Mouse (Mus musculus): Measurements from ENCODE around the gene Ano4. TPM values are rescaled to one million over a fixed set of nuclear protein-coding genes. Genes with fewer than 3 reads are reported as not detected.

Gene Ano4
- polyA plus RNA-seq, 1 experiment: 0.31 TPM

GRCm38 (mm10) chr10:89254765-89255164 lies 89.8 kb downstream of the Ano4 start:
- Histone ChIP-seq H3K4me1 (ENCODE audit: control insufficient read depth, insufficient read depth, low read length) (peaks cover 7% of the 10 kb centered on the region), H3K27ac (ENCODE audit: control insufficient read depth, insufficient read depth, low read depth, low read length) (no peak overlapping the region), H3K4me3 (ENCODE audit: control insufficient read depth, low read depth, low read length) (no peak overlapping the region), H3K27me3 (ENCODE audit: control insufficient read depth, insufficient read depth, low read length) (no peaks in the 10 kb centered on the region), H3K36me3 (ENCODE audit: control insufficient read depth, insufficient read depth, low read length) (no peaks in the 10 kb centered on the region)
- no peak for TF ChIP-seq POLR2A (IDR thresholded peaks at IDR 0.05; ENCODE audit: control insufficient read depth, low read depth, low read length)
- TF ChIP-seq CTCF (IDR thresholded peaks at IDR 0.05; ENCODE audit: control insufficient read depth, insufficient read depth, insufficient replicate concordance, low read depth, low read length): no peak

- H3K4me3 ChIP-seq (ENCODE audit: control insufficient read depth, low read depth, low read length): no peak overlapping the region
- no peak overlapping the region for H3K27ac ChIP-seq (ENCODE audit: control insufficient read depth, insufficient read depth, low read depth, low read length)
- peaks cover 7% of the 10 kb centered on the region for H3K4me1 ChIP-seq (ENCODE audit: control insufficient read depth, insufficient read depth, low read length)
- no peaks in the 10 kb centered on the region for H3K27me3 ChIP-seq (ENCODE audit: control insufficient read depth, insufficient read depth, low read length)
- TF ChIP-seq CTCF (IDR thresholded peaks at IDR 0.05; ENCODE audit: control insufficient read depth, insufficient read depth, insufficient replicate concordance, low read depth, low read length): no peak
- TF ChIP-seq POLR2A (IDR thresholded peaks at IDR 0.05; ENCODE audit: control insufficient read depth, low read depth, low read length): no peak
- no peaks in the 10 kb centered on the region for H3K36me3 ChIP-seq (ENCODE audit: control insufficient read depth, insufficient read depth, low read length)
Observed at GRCm38 (mm10) chr10:89253799-89254198, 90.8 kb downstream of the Ano4 start.

- Histone ChIP-seq H3K4me3 (ENCODE audit: control insufficient read depth, low read depth, low read length) (no peak overlapping the region), H3K36me3 (ENCODE audit: control insufficient read depth, insufficient read depth, low read length) (no peaks in the 10 kb centered on the region), H3K27ac (ENCODE audit: control insufficient read depth, insufficient read depth, low read depth, low read length) (no peak overlapping the region), H3K27me3 (ENCODE audit: control insufficient read depth, insufficient read depth, low read length) (no peaks in the 10 kb centered on the region), H3K4me1 (ENCODE audit: control insufficient read depth, insufficient read depth, low read length) (peaks cover 5% of the 10 kb centered on the region)
- TF ChIP-seq POLR2A (IDR thresholded peaks at IDR 0.05; ENCODE audit: control insufficient read depth, low read depth, low read length) (no peak), CTCF (IDR thresholded peaks at IDR 0.05; ENCODE audit: control insufficient read depth, insufficient read depth, insufficient replicate concordance, low read depth, low read length) (no peak)
Observed at GRCm38 (mm10) chr10:89252636-89253035, 91.9 kb downstream of the Ano4 start.

- H3K4me1 ChIP-seq (ENCODE audit: control insufficient read depth, insufficient read depth, low read length): no peaks in the 10 kb centered on the region
- no peaks in the 10 kb centered on the region for H3K27me3 ChIP-seq (ENCODE audit: control insufficient read depth, insufficient read depth, low read length)
- no peak overlapping the region for H3K4me3 ChIP-seq (ENCODE audit: control insufficient read depth, low read depth, low read length)
- H3K36me3 ChIP-seq (ENCODE audit: control insufficient read depth, insufficient read depth, low read length): no peaks in the 10 kb centered on the region
- no peak for TF ChIP-seq CTCF (IDR thresholded peaks at IDR 0.05; ENCODE audit: control insufficient read depth, insufficient read depth, insufficient replicate concordance, low read depth, low read length)
- no peak for TF ChIP-seq POLR2A (IDR thresholded peaks at IDR 0.05; ENCODE audit: control insufficient read depth, low read depth, low read length)
- no peak overlapping the region for H3K27ac ChIP-seq (ENCODE audit: control insufficient read depth, insufficient read depth, low read depth, low read length)
Observed at GRCm38 (mm10) chr10:89243808-89244207, 100.8 kb downstream of the Ano4 start.

GRCm38 (mm10) chr10:89224524-89224923 lies 120.0 kb downstream of the Ano4 start:
- Histone ChIP-seq H3K27me3 (ENCODE audit: control insufficient read depth, insufficient read depth, low read length) (no peaks in the 10 kb centered on the region), H3K27ac (ENCODE audit: control insufficient read depth, insufficient read depth, low read depth, low read length) (no peak overlapping the region), H3K4me1 (ENCODE audit: control insufficient read depth, insufficient read depth, low read length) (no peaks in the 10 kb centered on the region), H3K36me3 (ENCODE audit: control insufficient read depth, insufficient read depth, low read length) (no peaks in the 10 kb centered on the region), H3K4me3 (ENCODE audit: control insufficient read depth, low read depth, low read length) (no peak overlapping the region)
- TF ChIP-seq CTCF (IDR thresholded peaks at IDR 0.05; ENCODE audit: control insufficient read depth, insufficient read depth, insufficient replicate concordance, low read depth, low read length): no peak
- TF ChIP-seq POLR2A (IDR thresholded peaks at IDR 0.05; ENCODE audit: control insufficient read depth, low read depth, low read length): no peak

- Histone ChIP-seq H3K36me3 (ENCODE audit: control insufficient read depth, insufficient read depth, low read length) (no peaks in the 10 kb centered on the region), H3K4me1 (ENCODE audit: control insufficient read depth, insufficient read depth, low read length) (no peaks in the 10 kb centered on the region), H3K4me3 (ENCODE audit: control insufficient read depth, low read depth, low read length) (no peak overlapping the region), H3K27ac (ENCODE audit: control insufficient read depth, insufficient read depth, low read depth, low read length) (no peak overlapping the region), H3K27me3 (ENCODE audit: control insufficient read depth, insufficient read depth, low read length) (no peaks in the 10 kb centered on the region)
- TF ChIP-seq POLR2A (IDR thresholded peaks at IDR 0.05; ENCODE audit: control insufficient read depth, low read depth, low read length) (no peak), CTCF (IDR thresholded peaks at IDR 0.05; ENCODE audit: control insufficient read depth, insufficient read depth, insufficient replicate concordance, low read depth, low read length) (no peak)
Observed at GRCm38 (mm10) chr10:89222284-89222989, 122.1 kb downstream of the Ano4 start.

- no peak overlapping the region for H3K4me3 ChIP-seq (ENCODE audit: control insufficient read depth, low read depth, low read length)
- H3K27ac ChIP-seq (ENCODE audit: control insufficient read depth, insufficient read depth, low read depth, low read length): no peak overlapping the region
- H3K36me3 ChIP-seq (ENCODE audit: control insufficient read depth, insufficient read depth, low read length): no peaks in the 10 kb centered on the region
- no peaks in the 10 kb centered on the region for H3K27me3 ChIP-seq (ENCODE audit: control insufficient read depth, insufficient read depth, low read length)
- no peaks in the 10 kb centered on the region for H3K4me1 ChIP-seq (ENCODE audit: control insufficient read depth, insufficient read depth, low read length)
- TF ChIP-seq POLR2A (IDR thresholded peaks at IDR 0.05; ENCODE audit: control insufficient read depth, low read depth, low read length) (no peak), CTCF (IDR thresholded peaks at IDR 0.05; ENCODE audit: control insufficient read depth, insufficient read depth, insufficient replicate concordance, low read depth, low read length) (no peak)
Observed at GRCm38 (mm10) chr10:89216078-89216477, 128.5 kb downstream of the Ano4 start.

Measured in testis, adult 2 months (tissue).